Mouse (Mus musculus): Measurements from ENCODE around the gene Myom3. TPM values are rescaled to one million over a fixed set of nuclear protein-coding genes. Genes with fewer than 3 reads are reported as not detected.

Gene Myom3
- polyA plus RNA-seq, 1 experiment from 2014 or later: 0.66 TPM

- no peaks in the 10 kb centered on the region; the same call in 1 of the 2 replicates for H3K27me3 ChIP-seq
- WGBS: 6% methylated on average over 19 of the region's 19 CpGs
- H3K36me3 ChIP-seq: no peaks in the 10 kb centered on the region
- H3K4me3 ChIP-seq: peak overlapping the region; percentile 36
- no peaks in the 10 kb centered on the region for H3K9me3 ChIP-seq
- peak; percentile 48; the same call in 1 of the 2 replicates for ATAC-seq (ENCODE audit: insufficient number of reproducible peaks, insufficient read depth, low FRiP score, low TSS enrichment, low read depth)
- no peak overlapping the region for H3K27ac ChIP-seq
- peak overlapping the region; percentile 60 for H3K4me2 ChIP-seq
- peaks cover 9% of the 10 kb centered on the region for H3K4me1 ChIP-seq
- H3K9ac ChIP-seq: 0 out of 2 replicates have a peak overlapping the region, but pooled peaks have one; percentile 55
Measured at GRCm38 (mm10) chr4:135762251-135762906, 2.9 kb downstream of the Myom3 start.

DNA sequence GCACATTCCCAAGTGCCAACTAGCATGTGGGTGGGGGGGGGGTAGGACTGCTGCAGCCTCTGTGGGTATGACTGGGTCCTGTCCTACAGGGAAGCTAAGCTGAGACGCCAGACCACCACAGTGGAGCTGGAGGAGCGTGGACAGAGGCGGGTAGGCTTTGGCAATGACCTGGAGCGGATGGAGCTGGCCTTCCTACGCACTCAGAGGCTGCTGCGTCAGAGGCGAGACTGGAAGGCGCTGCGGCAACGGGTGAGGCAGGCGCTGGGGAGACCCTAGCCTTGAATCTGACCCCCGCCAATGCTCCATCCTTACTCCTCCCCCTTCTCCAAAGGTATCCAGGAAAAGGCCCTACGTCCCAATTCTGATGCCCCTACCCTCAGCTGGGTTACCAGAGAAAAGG, 5.2 kb downstream of the Myom3 start:
- Histone ChIP-seq H3K27ac (no peak overlapping the region), H3K27me3 (no peaks in the 10 kb centered on the region; the same call in 1 of the 2 replicates), H3K9me3 (no peaks in the 10 kb centered on the region), H3K4me2 (no peak overlapping the region), H3K36me3 (no peaks in the 10 kb centered on the region), H3K9ac (no peak overlapping the region), H3K4me3 (no peak overlapping the region), H3K4me1 (peaks cover 5% of the 10 kb centered on the region; the same call in 1 of the 2 replicates)
- WGBS: 83% methylated on average over 13 of the region's 13 CpGs
- ATAC-seq (ENCODE audit: insufficient number of reproducible peaks, insufficient read depth, low FRiP score, low TSS enrichment, low read depth): no peak

- Histone ChIP-seq H3K9me3 (no peaks in the 10 kb centered on the region), H3K27me3 (no peaks in the 10 kb centered on the region; the same call in 1 of the 2 replicates), H3K4me3 (no peak overlapping the region), H3K4me1 (peaks cover 5% of the 10 kb centered on the region; the same call in 1 of the 2 replicates), H3K9ac (no peak overlapping the region), H3K27ac (no peak overlapping the region), H3K4me2 (no peak overlapping the region), H3K36me3 (no peaks in the 10 kb centered on the region)
- WGBS: 83% methylated on average over 8 of the region's 8 CpGs
- no peak for ATAC-seq (ENCODE audit: insufficient number of reproducible peaks, insufficient read depth, low FRiP score, low TSS enrichment, low read depth)
Measured at GRCm38 (mm10) chr4:135765707-135766106, 6.2 kb downstream of the Myom3 start.

GRCm38 (mm10) chr4:135766976-135767375, 7.5 kb downstream of the Myom3 start:
- WGBS: 78% methylated on average over 3 of the region's 3 CpGs
- H3K9me3 ChIP-seq: no peaks in the 10 kb centered on the region
- no peaks in the 10 kb centered on the region for H3K27me3 ChIP-seq
- no peak overlapping the region for H3K9ac ChIP-seq
- no peak overlapping the region for H3K4me2 ChIP-seq
- no peaks in the 10 kb centered on the region for H3K36me3 ChIP-seq
- H3K4me3 ChIP-seq: no peak overlapping the region
- H3K4me1 ChIP-seq: peaks cover 5% of the 10 kb centered on the region; the same call in 1 of the 2 replicates
- no peak for ATAC-seq (ENCODE audit: insufficient number of reproducible peaks, insufficient read depth, low FRiP score, low TSS enrichment, low read depth)
- no peak overlapping the region for H3K27ac ChIP-seq

GRCm38 (mm10) chr4:135768572-135769526, 9.3 kb downstream of the Myom3 start:
- Histone ChIP-seq H3K9me3 (no peaks in the 10 kb centered on the region), H3K4me1 (no peaks in the 10 kb centered on the region), H3K27me3 (no peaks in the 10 kb centered on the region), H3K27ac (no peak overlapping the region), H3K9ac (no peak overlapping the region), H3K36me3 (no peaks in the 10 kb centered on the region), H3K4me3 (no peak overlapping the region), H3K4me2 (no peak overlapping the region)
- no peak for ATAC-seq (ENCODE audit: insufficient number of reproducible peaks, insufficient read depth, low FRiP score, low TSS enrichment, low read depth)
- 56% methylated on average over 14 of the region's 14 CpGs for WGBS

DNA sequence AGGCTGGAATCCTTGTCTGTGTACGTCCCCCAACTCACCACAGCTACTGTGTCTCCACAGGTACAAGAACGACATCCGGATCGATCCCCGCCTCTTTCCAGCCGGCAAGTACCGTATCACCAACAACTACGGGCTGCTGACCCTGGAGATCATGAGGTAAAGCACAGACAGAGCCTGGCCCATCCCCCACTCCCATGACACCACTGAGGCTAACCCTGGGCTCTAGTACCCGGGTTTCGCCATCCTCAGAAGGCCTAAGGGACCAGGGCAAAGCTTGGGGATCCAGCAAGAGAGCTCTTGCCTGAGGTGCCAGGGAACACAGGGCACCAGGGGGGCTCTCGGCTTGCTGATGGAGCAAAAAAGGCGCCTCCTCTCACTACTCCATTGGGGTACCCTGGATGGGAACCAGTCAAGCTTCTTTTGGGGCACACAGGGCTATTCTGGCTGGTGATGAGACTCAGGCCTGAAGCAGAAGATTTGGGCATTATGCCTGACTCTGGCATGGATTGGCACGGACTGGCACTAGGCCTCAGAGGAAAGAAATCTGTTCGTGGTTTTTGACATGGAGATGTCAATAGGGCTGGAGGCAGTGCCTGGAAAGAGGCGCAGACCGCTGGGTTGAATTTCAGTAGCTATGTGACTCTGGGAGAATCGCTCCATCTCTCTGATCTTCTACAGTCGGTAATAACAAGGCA, 11.2 kb downstream of the Myom3 start:
- ATAC-seq (ENCODE audit: insufficient number of reproducible peaks, insufficient read depth, low FRiP score, low TSS enrichment, low read depth): no peak
- H3K4me3 ChIP-seq: no peak overlapping the region
- no peak overlapping the region for H3K4me2 ChIP-seq
- H3K9ac ChIP-seq: no peak overlapping the region
- H3K9me3 ChIP-seq: no peaks in the 10 kb centered on the region
- no peaks in the 10 kb centered on the region for H3K27me3 ChIP-seq
- H3K4me1 ChIP-seq: no peaks in the 10 kb centered on the region
- H3K36me3 ChIP-seq: no peaks in the 10 kb centered on the region
- no peak overlapping the region for H3K27ac ChIP-seq
- 82% methylated on average over 18 of the region's 18 CpGs for WGBS

DNA sequence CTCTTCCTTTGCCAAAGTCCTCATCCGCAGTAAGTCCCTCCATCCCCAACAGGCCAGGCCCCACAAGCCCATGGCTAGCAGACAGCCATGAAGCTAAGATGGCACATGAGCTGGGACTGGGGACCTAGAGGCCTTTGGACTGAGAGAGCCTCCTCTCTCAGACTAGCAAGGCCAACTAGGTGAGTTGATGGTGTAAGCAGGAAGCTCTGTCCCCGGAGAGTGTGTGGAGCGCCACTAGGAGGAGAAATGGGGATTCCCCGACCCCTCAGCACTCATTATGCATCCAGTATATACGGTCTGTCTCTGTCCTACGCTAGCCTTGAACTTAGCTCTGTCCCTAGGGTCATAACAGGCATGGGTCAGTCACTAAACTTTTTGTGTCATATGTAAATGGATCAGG, 12.1 kb downstream of the Myom3 start:
- H3K27me3 ChIP-seq: no peaks in the 10 kb centered on the region
- H3K9ac ChIP-seq: no peak overlapping the region
- H3K4me1 ChIP-seq: no peaks in the 10 kb centered on the region
- H3K4me2 ChIP-seq: no peak overlapping the region
- whole genome bisulfite sequencing: 83% methylated on average over 6 of the region's 6 CpGs
- H3K36me3 ChIP-seq: no peaks in the 10 kb centered on the region
- H3K4me3 ChIP-seq: no peak overlapping the region
- H3K9me3 ChIP-seq: no peaks in the 10 kb centered on the region
- ATAC-seq (ENCODE audit: insufficient number of reproducible peaks, insufficient read depth, low FRiP score, low TSS enrichment, low read depth): no peak
- H3K27ac ChIP-seq: no peak overlapping the region

DNA sequence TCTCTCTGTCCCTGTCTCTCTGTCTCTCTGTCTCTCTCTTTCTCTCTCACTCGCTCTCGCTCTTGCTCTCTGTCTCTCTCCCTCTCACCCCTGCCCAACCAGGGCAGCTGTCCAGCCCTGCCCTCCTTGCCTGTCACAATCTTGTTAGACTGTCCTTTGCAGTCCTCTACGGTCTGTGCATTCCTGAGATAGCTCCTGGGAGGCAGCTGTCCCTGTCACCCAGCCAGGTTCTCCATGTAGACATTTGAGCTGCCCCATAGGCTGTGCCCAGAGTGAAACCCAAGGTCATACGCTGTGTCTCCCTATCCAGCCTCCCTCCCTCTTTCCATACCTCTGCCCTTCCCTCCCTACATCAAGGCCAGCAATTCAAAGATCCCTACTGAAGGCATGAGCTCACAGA, 13.2 kb downstream of the Myom3 start:
- Histone ChIP-seq H3K27me3 (no peaks in the 10 kb centered on the region), H3K4me1 (no peaks in the 10 kb centered on the region), H3K9me3 (no peaks in the 10 kb centered on the region), H3K4me2 (no peak overlapping the region), H3K9ac (no peak overlapping the region), H3K36me3 (no peaks in the 10 kb centered on the region), H3K27ac (no peak overlapping the region), H3K4me3 (no peak overlapping the region)
- no peak for ATAC-seq (ENCODE audit: insufficient number of reproducible peaks, insufficient read depth, low FRiP score, low TSS enrichment, low read depth)
- WGBS: 76% methylated on average over 4 of the region's 4 CpGs

DNA sequence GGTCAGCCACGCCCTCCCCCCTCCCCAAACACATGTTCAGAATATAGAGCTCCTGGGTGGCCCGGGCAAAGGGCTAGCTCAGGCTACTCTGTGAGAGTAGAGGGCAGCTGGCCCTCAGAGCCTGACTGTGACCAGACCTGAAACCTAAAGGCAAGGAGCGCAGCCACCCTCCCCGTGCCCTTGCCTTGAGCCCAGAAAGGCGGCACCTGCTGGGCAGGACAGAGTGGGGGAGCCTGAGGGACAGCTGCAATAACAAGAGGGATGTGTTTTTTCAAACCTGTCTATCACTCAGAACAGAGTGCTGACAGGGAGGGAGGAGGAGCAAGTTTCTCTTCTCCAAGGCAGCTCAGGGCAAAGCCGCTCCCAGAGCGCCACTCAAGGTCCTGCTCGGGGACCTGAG, 15.0 kb downstream of the Myom3 start:
- no peaks in the 10 kb centered on the region for H3K27me3 ChIP-seq
- 0 out of 2 replicates have a peak, but pooled peaks cover 2% of the 10 kb centered on the region for H3K4me1 ChIP-seq
- no peaks in the 10 kb centered on the region for H3K9me3 ChIP-seq
- no peak overlapping the region for H3K4me3 ChIP-seq
- no peak overlapping the region for H3K9ac ChIP-seq
- no peak overlapping the region for H3K4me2 ChIP-seq
- H3K36me3 ChIP-seq: no peaks in the 10 kb centered on the region
- 58% methylated on average over 8 of the region's 8 CpGs for WGBS
- no peak for ATAC-seq (ENCODE audit: insufficient number of reproducible peaks, insufficient read depth, low FRiP score, low TSS enrichment, low read depth)
- no peak overlapping the region for H3K27ac ChIP-seq

- WGBS: 89% methylated on average over 4 of the region's 4 CpGs
- no peak overlapping the region for H3K9ac ChIP-seq
- H3K4me3 ChIP-seq: no peak overlapping the region
- no peaks in the 10 kb centered on the region for H3K36me3 ChIP-seq
- H3K4me1 ChIP-seq: peaks cover 15% of the 10 kb centered on the region; the same call in 1 of the 2 replicates
- no peak overlapping the region for H3K27ac ChIP-seq
- no peak overlapping the region for H3K4me2 ChIP-seq
- no peaks in the 10 kb centered on the region for H3K9me3 ChIP-seq
- no peaks in the 10 kb centered on the region for H3K27me3 ChIP-seq
- no peak for ATAC-seq (ENCODE audit: insufficient number of reproducible peaks, insufficient read depth, low FRiP score, low TSS enrichment, low read depth)
Measured at GRCm38 (mm10) chr4:135776850-135777249, 17.3 kb downstream of the Myom3 start.

- Histone ChIP-seq H3K4me3 (no peak overlapping the region), H3K27ac (no peak overlapping the region), H3K27me3 (no peaks in the 10 kb centered on the region), H3K9ac (no peak overlapping the region), H3K36me3 (no peaks in the 10 kb centered on the region), H3K9me3 (no peaks in the 10 kb centered on the region), H3K4me1 (peaks cover 15% of the 10 kb centered on the region; the same call in 1 of the 2 replicates), H3K4me2 (no peak overlapping the region)
- no peak for ATAC-seq (ENCODE audit: insufficient number of reproducible peaks, insufficient read depth, low FRiP score, low TSS enrichment, low read depth)
- WGBS: 61% methylated on average over 9 of the region's 9 CpGs
Measured at GRCm38 (mm10) chr4:135779661-135780060, 20.1 kb downstream of the Myom3 start.

All from embryonic facial prominence, embryonic 13.5 days (tissue).